Mouse (Mus musculus): ENCODE measurements around the gene Elmo3. TPM values are rescaled to one million over a fixed set of nuclear protein-coding genes. Genes with fewer than 3 reads are reported as not detected.

Elmo3 gene
- polyA plus RNA-seq, 1 experiment from 2014 or later = 18.9 TPM

- no peaks in the 10 kb centered on the region for H3K36me3 ChIP-seq (ENCODE audit: control insufficient read depth, insufficient read depth, low read length)
- no peak overlapping the region for H3K9ac ChIP-seq (ENCODE audit: low read length)
- H3K4me1 ChIP-seq (ENCODE audit: control insufficient read depth, insufficient read depth, low read length) = peaks cover 20% of the 10 kb centered on the region
- H3K4me3 ChIP-seq (replicated peaks; ENCODE audit: low read length) = peak overlapping the region; percentile 83; the same call in 1 of the 2 replicates
- WGBS = 42% methylated on average over 7 of the region's 7 CpGs
- no peak for ATAC-seq (ENCODE audit: insufficient read depth, low FRiP score)
- H3K9me3 ChIP-seq (replicated peaks; ENCODE audit: control insufficient read depth, low read length) = no peaks in the 10 kb centered on the region
- H3K27me3 ChIP-seq (ENCODE audit: control insufficient read depth, insufficient read depth, low read length) = peaks cover 6% of the 10 kb centered on the region; the same call in 1 of the 2 replicates
- no peak overlapping the region for H3K27ac ChIP-seq (ENCODE audit: low read length)
- peak overlapping the region; percentile 17; the same call in 1 of the 2 replicates for H3K4me2 ChIP-seq (ENCODE audit: low read depth, low read length)
Measured at GRCm38 (mm10) chr8:105350186-105350585, 44.8 kb downstream of the Elmo3 start.

DNA sequence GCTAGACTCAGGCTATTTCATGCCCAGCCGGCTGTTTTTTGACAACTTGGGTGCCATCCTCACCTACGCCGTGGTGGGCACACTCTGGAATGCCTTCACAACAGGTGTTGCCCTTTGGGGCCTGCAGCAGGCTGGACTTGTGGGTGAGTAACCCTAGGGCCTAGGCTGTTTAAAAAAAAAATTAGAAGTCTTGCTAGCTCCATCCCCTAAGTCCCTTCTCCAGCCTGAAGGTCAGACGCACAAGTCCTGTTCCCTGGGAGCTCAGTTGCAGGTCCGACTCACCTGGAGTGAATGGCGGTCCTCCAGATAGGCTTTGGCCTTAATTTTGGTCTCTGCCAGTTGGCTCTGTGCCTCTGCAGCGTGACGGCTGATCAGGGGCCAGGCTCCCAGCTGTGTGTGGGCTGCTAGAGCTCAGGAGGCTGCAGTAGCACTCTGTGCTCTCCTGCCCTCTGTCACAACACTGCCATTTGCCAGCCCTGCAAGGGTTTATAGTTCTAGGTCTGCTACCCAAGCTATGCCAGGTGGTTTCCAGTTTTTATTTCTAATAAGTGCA is 48.3 kb downstream of the Elmo3 start:
- no peaks in the 10 kb centered on the region for H3K36me3 ChIP-seq (ENCODE audit: control insufficient read depth, insufficient read depth, low read length)
- no peaks in the 10 kb centered on the region for H3K9me3 ChIP-seq (replicated peaks; ENCODE audit: control insufficient read depth, low read length)
- H3K4me2 ChIP-seq (ENCODE audit: low read depth, low read length) = no peak overlapping the region
- H3K9ac ChIP-seq (ENCODE audit: low read length) = no peak overlapping the region
- no peak overlapping the region for H3K27ac ChIP-seq (ENCODE audit: low read length)
- H3K4me3 ChIP-seq (replicated peaks; ENCODE audit: low read length) = no peak overlapping the region
- no peak for ATAC-seq (ENCODE audit: insufficient read depth, low FRiP score)
- H3K27me3 ChIP-seq (ENCODE audit: control insufficient read depth, insufficient read depth, low read length) = peaks cover 6% of the 10 kb centered on the region; the same call in 1 of the 2 replicates
- WGBS = 80% methylated on average over 8 of the region's 8 CpGs
- H3K4me1 ChIP-seq (ENCODE audit: control insufficient read depth, insufficient read depth, low read length) = no peaks in the 10 kb centered on the region; the same call in 1 of the 2 replicates

- Histone ChIP-seq H3K9ac (ENCODE audit: low read length) (no peak overlapping the region), H3K4me1 (ENCODE audit: control insufficient read depth, insufficient read depth, low read length) (no peaks in the 10 kb centered on the region), H3K9me3 (replicated peaks; ENCODE audit: control insufficient read depth, low read length) (no peaks in the 10 kb centered on the region), H3K36me3 (ENCODE audit: control insufficient read depth, insufficient read depth, low read length) (no peaks in the 10 kb centered on the region), H3K4me2 (ENCODE audit: low read depth, low read length) (no peak overlapping the region), H3K27me3 (ENCODE audit: control insufficient read depth, insufficient read depth, low read length) (peaks cover 6% of the 10 kb centered on the region; the same call in 1 of the 2 replicates), H3K4me3 (replicated peaks; ENCODE audit: low read length) (no peak overlapping the region), H3K27ac (ENCODE audit: low read length) (no peak overlapping the region)
- ATAC-seq (ENCODE audit: insufficient read depth, low FRiP score) = no peak
- WGBS = 91% methylated on average over 4 of the region's 4 CpGs
Measured at GRCm38 (mm10) chr8:105354549-105354948, 49.1 kb downstream of the Elmo3 start.

DNA sequence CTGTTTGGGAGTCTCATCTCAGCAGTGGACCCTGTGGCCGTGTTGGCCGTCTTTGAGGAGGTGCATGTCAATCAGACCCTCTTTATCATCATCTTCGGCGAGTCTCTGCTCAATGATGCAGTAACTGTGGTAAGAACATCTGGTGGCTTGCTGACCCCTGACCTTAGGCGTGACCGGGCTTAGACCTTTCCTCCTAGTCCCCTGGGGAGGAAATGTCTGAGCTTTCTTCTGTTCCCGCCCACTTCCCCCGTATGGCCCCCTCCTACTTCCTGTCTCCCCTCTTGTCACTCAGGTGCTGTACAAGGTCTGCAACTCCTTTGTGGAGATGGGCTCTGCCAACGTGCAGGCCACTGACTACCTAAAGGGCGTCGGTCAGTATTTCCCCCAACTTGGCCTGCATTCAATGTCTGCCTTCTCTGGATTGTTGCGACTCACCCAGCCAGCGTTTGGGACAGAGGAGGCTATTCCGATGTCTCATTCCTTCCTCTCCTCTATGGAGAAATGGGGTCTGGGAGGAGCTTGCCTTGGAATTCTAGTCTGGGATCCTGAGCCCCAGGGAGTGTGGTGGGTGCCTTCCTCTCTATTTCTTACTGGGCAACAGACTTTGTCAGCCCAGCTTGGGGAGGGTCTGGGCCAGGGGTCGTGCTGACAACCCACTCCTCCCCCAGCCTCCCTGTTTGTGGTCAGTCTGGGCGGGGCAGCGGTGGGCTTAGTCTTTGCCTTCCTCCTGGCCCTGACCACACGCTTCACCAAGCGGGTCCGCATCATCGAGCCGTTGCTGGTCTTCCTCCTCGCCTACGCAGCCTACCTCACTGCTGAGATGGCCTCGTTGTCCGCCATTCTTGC is 50.0 kb downstream of the Elmo3 start:
- ATAC-seq (ENCODE audit: insufficient read depth, low FRiP score) = no peak
- Histone ChIP-seq H3K4me3 (replicated peaks; ENCODE audit: low read length) (no peak overlapping the region), H3K9me3 (replicated peaks; ENCODE audit: control insufficient read depth, low read length) (no peaks in the 10 kb centered on the region), H3K9ac (ENCODE audit: low read length) (no peak overlapping the region), H3K4me1 (ENCODE audit: control insufficient read depth, insufficient read depth, low read length) (no peaks in the 10 kb centered on the region), H3K4me2 (ENCODE audit: low read depth, low read length) (no peak overlapping the region), H3K27me3 (ENCODE audit: control insufficient read depth, insufficient read depth, low read length) (peaks cover 3% of the 10 kb centered on the region; the same call in 1 of the 2 replicates), H3K36me3 (ENCODE audit: control insufficient read depth, insufficient read depth, low read length) (no peaks in the 10 kb centered on the region), H3K27ac (ENCODE audit: low read length) (no peak overlapping the region)
- WGBS = 71% methylated on average over 26 of the region's 26 CpGs

DNA sequence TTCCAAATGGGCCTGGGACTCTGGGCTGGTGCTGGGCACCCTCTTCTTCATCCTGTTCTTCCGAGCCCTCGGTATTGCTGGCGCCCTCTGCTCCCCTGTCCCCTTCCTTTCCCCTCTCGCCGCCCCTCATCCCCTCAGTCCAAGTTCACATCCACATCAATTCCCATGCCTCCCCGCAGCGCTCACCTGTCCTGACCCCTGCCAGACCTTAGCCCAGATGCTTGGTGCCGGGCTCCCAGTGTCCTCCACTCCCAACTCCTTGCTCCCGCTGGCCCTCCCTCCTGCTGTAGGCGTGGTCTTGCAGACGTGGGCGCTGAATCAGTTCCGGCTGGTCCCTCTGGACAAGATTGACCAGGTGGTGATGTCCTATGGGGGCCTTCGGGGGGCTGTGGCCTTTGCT is 51.3 kb downstream of the Elmo3 start:
- Histone ChIP-seq H3K9me3 (replicated peaks; ENCODE audit: control insufficient read depth, low read length) (no peaks in the 10 kb centered on the region), H3K27me3 (ENCODE audit: control insufficient read depth, insufficient read depth, low read length) (no peaks in the 10 kb centered on the region), H3K27ac (ENCODE audit: low read length) (no peak overlapping the region), H3K4me1 (ENCODE audit: control insufficient read depth, insufficient read depth, low read length) (no peaks in the 10 kb centered on the region), H3K36me3 (ENCODE audit: control insufficient read depth, insufficient read depth, low read length) (no peaks in the 10 kb centered on the region), H3K9ac (ENCODE audit: low read length) (no peak overlapping the region), H3K4me2 (ENCODE audit: low read depth, low read length) (no peak overlapping the region), H3K4me3 (replicated peaks; ENCODE audit: low read length) (no peak overlapping the region)
- ATAC-seq (ENCODE audit: insufficient read depth, low FRiP score) = no peak
- 82% methylated on average over 14 of the region's 14 CpGs for WGBS

DNA sequence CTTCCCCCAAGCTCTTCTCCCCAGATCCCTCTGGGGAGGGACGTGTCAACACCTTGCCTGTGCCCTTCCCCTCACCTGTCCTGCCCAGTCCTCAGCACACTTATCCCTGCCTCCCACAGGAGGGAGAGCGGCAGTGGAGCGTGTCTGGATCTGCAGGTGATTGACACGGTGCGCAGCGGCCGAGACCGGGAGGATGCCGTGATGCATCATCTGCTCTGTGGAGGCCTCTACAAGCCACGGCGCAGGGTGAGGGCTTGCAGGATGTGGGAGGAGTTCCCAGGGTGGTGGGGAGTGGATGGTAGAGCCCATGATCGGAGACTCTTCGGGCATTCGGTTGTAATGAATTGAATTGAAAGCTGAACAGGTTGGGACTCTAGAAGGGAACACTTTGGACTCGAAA is 53.8 kb downstream of the Elmo3 start:
- Histone ChIP-seq H3K4me2 (ENCODE audit: low read depth, low read length) (no peak overlapping the region), H3K27me3 (ENCODE audit: control insufficient read depth, insufficient read depth, low read length) (no peaks in the 10 kb centered on the region), H3K4me1 (ENCODE audit: control insufficient read depth, insufficient read depth, low read length) (peaks cover 5% of the 10 kb centered on the region; the same call in 1 of the 2 replicates), H3K27ac (ENCODE audit: low read length) (no peak overlapping the region), H3K4me3 (replicated peaks; ENCODE audit: low read length) (no peak overlapping the region), H3K36me3 (ENCODE audit: control insufficient read depth, insufficient read depth, low read length) (no peaks in the 10 kb centered on the region), H3K9me3 (replicated peaks; ENCODE audit: control insufficient read depth, low read length) (no peaks in the 10 kb centered on the region), H3K9ac (ENCODE audit: low read length) (no peak overlapping the region)
- WGBS = 64% methylated on average over 15 of the region's 15 CpGs
- peak; percentile 38 for ATAC-seq (ENCODE audit: insufficient read depth, low FRiP score)

GRCm38 (mm10) chr8:105359646-105360045 is 54.2 kb downstream of the Elmo3 start:
- H3K4me2 ChIP-seq (ENCODE audit: low read depth, low read length) = no peak overlapping the region
- no peak for ATAC-seq (ENCODE audit: insufficient read depth, low FRiP score)
- H3K9me3 ChIP-seq (replicated peaks; ENCODE audit: control insufficient read depth, low read length) = no peaks in the 10 kb centered on the region
- H3K9ac ChIP-seq (ENCODE audit: low read length) = no peak overlapping the region
- no peak overlapping the region for H3K27ac ChIP-seq (ENCODE audit: low read length)
- WGBS = 40% methylated on average over 4 of the region's 4 CpGs
- H3K4me3 ChIP-seq (replicated peaks; ENCODE audit: low read length) = no peak overlapping the region
- peaks cover 5% of the 10 kb centered on the region; the same call in 1 of the 2 replicates for H3K4me1 ChIP-seq (ENCODE audit: control insufficient read depth, insufficient read depth, low read length)
- no peaks in the 10 kb centered on the region for H3K27me3 ChIP-seq (ENCODE audit: control insufficient read depth, insufficient read depth, low read length)
- H3K36me3 ChIP-seq (ENCODE audit: control insufficient read depth, insufficient read depth, low read length) = no peaks in the 10 kb centered on the region

MicroRNAs encoded within 50 kb of the gene (microRNA counts, 519-probe panel; counts per million panel counts)
- 2,476 counts per million, percentile 53 among the panel's probes with 10 or more counts for microRNA mmu-miR-328

Small RNAs within 50 kb of the gene (microRNA-seq; reads per million reads assigned to microRNA genes)
- gene Gm27320 (not detected), gene Mir328 (181 reads per million, percentile 61 among the genes with 10 or more reads in this experiment)

Other genes starting within 250 kb of the Elmo3 start
- gene Ces3b, start 221.8 kb upstream of the Elmo3 start, polyA plus RNA-seq (2015; fragmentation: Nextera tagmentation; extraction: Ambion mirVana) = not detected in 2 replicates
- gene Ces4a, start 173.8 kb upstream of the Elmo3 start, polyA plus RNA-seq (2015; fragmentation: Nextera tagmentation; extraction: Ambion mirVana) = not detected in 2 replicates
- gene Cbfb, start 134.9 kb upstream of the Elmo3 start, polyA plus RNA-seq (2015; fragmentation: Nextera tagmentation; extraction: Ambion mirVana) = 41.8 and 46.1 TPM in 2 replicates
- 29.1 and 30.1 TPM in 2 replicates for gene D230025D16Rik, start 80.5 kb upstream of the Elmo3 start, polyA plus RNA-seq (2015; fragmentation: Nextera tagmentation; extraction: Ambion mirVana)
- gene B3gnt9, start 50.4 kb upstream of the Elmo3 start, polyA plus RNA-seq (2015; fragmentation: Nextera tagmentation; extraction: Ambion mirVana) = 21.4 and 21.6 TPM in 2 replicates
- 32.9 and 36.1 TPM in 2 replicates for gene Tradd, start 41.0 kb upstream of the Elmo3 start, polyA plus RNA-seq (2015; fragmentation: Nextera tagmentation; extraction: Ambion mirVana)
- gene Fbxl8, start 41.0 kb upstream of the Elmo3 start, polyA plus RNA-seq (2015; fragmentation: Nextera tagmentation; extraction: Ambion mirVana) = 3.4 and 4.7 TPM in 2 replicates
- not detected in 2 replicates for gene Hsf4, start 35.8 kb upstream of the Elmo3 start, polyA plus RNA-seq (2015; fragmentation: Nextera tagmentation; extraction: Ambion mirVana)
- gene Nol3, start 29.5 kb upstream of the Elmo3 start, polyA plus RNA-seq (2015; fragmentation: Nextera tagmentation; extraction: Ambion mirVana) = 1.3 and 2.3 TPM in 2 replicates
- gene 4931428F04Rik, start 15.7 kb upstream of the Elmo3 start, polyA plus RNA-seq (2015; fragmentation: Nextera tagmentation; extraction: Ambion mirVana) = 8.0 and 9.2 TPM in 2 replicates
- gene Exoc3l, start 9.5 kb upstream of the Elmo3 start, polyA plus RNA-seq (2015; fragmentation: Nextera tagmentation; extraction: Ambion mirVana) = 8.7 and 11.9 TPM in 2 replicates
- 72.0 and 74.0 TPM in 2 replicates for gene E2f4, start 7.9 kb upstream of the Elmo3 start, polyA plus RNA-seq (2015; fragmentation: Nextera tagmentation; extraction: Ambion mirVana)
- gene Lrrc29, start 20.7 kb downstream of the Elmo3 start, polyA plus RNA-seq (2015; fragmentation: Nextera tagmentation; extraction: Ambion mirVana) = 2.1 and 2.4 TPM in 2 replicates
- gene Tmem208, start 20.8 kb downstream of the Elmo3 start, polyA plus RNA-seq (2015; fragmentation: Nextera tagmentation; extraction: Ambion mirVana) = 124 and 131 TPM in 2 replicates
- gene Fhod1, start 42.4 kb downstream of the Elmo3 start, polyA plus RNA-seq (2015; fragmentation: Nextera tagmentation; extraction: Ambion mirVana) = 2.2 and 2.5 TPM in 2 replicates
- 1.5 and 1.7 TPM in 2 replicates for gene Slc9a5, start 43.2 kb downstream of the Elmo3 start, polyA plus RNA-seq (2015; fragmentation: Nextera tagmentation; extraction: Ambion mirVana)
- gene Plekhg4, start 67.7 kb downstream of the Elmo3 start, polyA plus RNA-seq (2015; fragmentation: Nextera tagmentation; extraction: Ambion mirVana) = 0.11 and 0.22 TPM in 2 replicates
- gene Kctd19, start 107.9 kb downstream of the Elmo3 start, polyA plus RNA-seq (2015; fragmentation: Nextera tagmentation; extraction: Ambion mirVana) = not detected in 2 replicates
- 0.17 and 0.47 TPM in 2 replicates for gene Lrrc36, start 108.0 kb downstream of the Elmo3 start, polyA plus RNA-seq (2015; fragmentation: Nextera tagmentation; extraction: Ambion mirVana)
- 70.3 and 79.3 TPM in 2 replicates for gene Tppp3, start 165.9 kb downstream of the Elmo3 start, polyA plus RNA-seq (2015; fragmentation: Nextera tagmentation; extraction: Ambion mirVana)
- 33.8 and 34.6 TPM in 2 replicates for gene Zdhhc1, start 191.3 kb downstream of the Elmo3 start, polyA plus RNA-seq (2015; fragmentation: Nextera tagmentation; extraction: Ambion mirVana)
- 2.5 and 2.8 TPM in 2 replicates for gene Hsd11b2, start 213.2 kb downstream of the Elmo3 start, polyA plus RNA-seq (2015; fragmentation: Nextera tagmentation; extraction: Ambion mirVana)

All from stomach, embryonic 16.5 days (tissue).